Mouse (Mus musculus) kidney, postnatal 14 days (tissue): ENCODE measurements around the gene Kdm8.

Experiments
- DNase-seq: peaks from one replicate; pipeline ENCODE4 v3.0.0; 2022; ENCODE audit warnings: mixed read lengths

Kdm8 gene

GRCm38 (mm10) chr7:125503374-125504092, 59.1 kb downstream of the Kdm8 start:
- no peak for DNase-seq

GRCm38 (mm10) chr7:125504618-125505017, 60.1 kb downstream of the Kdm8 start:
- DNase-seq, result no peak

GRCm38 (mm10) chr7:125505568-125505967, 61.1 kb downstream of the Kdm8 start:
- DNase-seq, result no peak

DNA sequence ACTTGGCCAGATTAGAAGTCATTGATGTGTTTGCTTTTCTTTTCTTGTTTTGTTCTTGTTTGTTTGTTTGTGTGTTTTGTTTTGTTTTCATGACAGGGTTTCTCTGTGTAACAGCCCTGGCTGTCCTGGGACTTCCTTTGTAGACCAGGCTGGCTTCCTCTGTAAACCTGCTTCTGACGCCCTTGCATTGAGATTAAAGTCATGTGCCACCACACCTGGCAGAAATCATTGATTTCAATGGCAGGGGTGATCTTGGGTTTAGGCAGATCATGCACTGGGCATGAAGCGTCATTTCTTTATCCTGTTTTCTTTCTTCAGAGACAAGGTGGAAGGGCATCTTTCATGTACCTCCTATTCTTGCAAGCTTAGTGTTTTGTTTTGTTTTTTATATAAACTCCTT, 62.8 kb downstream of the Kdm8 start:
- DNase-seq, result no peak

- no peak for DNase-seq
Observed at GRCm38 (mm10) chr7:125511432-125511831, 67.0 kb downstream of the Kdm8 start.

DNA sequence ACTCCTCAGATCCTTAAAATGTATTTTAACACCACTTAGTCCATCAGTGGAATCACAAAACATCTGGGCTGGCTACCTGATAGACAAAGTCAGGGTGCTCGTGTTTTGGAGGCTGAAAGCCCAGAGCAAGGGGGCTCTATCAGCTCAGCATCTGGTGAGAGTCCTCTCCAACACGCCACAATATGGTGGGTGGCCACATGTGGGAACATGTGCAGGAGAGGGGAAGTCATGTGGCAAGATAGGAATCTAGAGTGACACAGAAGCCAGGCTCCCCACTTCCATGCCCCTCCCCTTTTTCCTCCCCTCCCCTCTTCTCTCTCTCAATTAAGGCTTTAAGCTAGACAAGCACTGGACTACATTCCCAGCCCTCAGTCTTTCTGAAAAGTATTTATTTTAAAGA, 67.4 kb downstream of the Kdm8 start:
- no peak for DNase-seq
